Mouse (Mus musculus) gastrocnemius, postnatal 4 days (tissue): ENCODE measurements around the gene Scarb1. TPM values are rescaled to one million over a fixed set of nuclear protein-coding genes. Genes with fewer than 3 reads are reported as not detected.

Source experiments
- DNase-seq, 2 experiments: peaks; one replicate each; pipeline ENCODE4 v3.0.0; 2021 to 2022; ENCODE audit warnings: low spot score in 2 of 2, mixed read lengths in 2 of 2
- total RNA-seq, 2 experiments: library from RNA; stranded (reverse); gene quantifications; 2 replicates each; pipeline ENCODE4 v1.2.3; 2021

The Scarb1 gene
- total RNA-seq, 2 experiments from 2014 or later = 49.4 to 54.6 TPM

GRCm38 (mm10) chr5:125306824-125307223, 34.1 kb downstream of the Scarb1 start:
- DNase-seq = no peak

- no peak for DNase-seq
Observed at GRCm38 (mm10) chr5:125306372-125306771, 34.5 kb downstream of the Scarb1 start.

DNA sequence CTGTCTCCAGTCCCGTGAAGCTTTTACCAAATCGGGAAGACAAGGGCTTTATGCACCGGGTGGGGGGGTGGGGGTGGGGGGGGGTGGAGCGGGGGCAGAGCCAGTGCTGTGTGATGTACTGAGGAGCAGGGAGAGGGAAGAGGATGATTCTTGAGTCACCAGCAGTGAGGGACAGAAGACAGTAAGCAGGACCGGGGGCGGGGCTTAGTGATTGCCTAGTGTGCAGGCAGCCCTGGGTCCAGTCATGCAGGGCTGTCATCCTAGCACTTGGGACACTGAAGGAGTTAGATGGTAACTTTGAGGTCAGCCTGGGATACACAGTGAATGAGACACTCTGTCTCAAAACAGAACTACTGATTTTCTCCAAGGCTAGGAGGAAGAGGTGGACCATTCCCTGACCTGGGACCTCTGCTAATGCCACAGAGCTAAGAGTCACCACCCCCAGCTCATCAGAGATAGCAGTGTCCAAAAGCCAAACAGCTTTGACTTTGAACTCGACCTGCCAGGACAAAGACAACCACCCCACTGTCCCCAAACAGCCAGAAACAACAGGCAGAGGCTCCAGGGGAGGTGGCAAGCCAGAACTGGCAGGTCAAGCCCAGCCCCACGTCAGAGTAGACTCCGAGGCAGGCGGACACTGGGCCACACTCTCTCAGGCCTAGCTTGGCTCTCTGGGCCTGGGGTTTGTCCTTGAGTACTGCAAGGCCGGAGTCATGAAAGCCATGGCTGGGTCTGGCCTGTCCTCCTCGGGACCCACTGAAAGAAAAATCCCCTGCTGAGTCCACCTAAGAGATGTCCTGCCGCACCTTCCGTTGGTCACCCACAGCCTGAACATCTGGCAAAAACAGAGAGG, 35.4 kb downstream of the Scarb1 start:
- no peak for DNase-seq

- DNase-seq = no peak
Observed at GRCm38 (mm10) chr5:125304245-125304856, 36.5 kb downstream of the Scarb1 start.

DNA sequence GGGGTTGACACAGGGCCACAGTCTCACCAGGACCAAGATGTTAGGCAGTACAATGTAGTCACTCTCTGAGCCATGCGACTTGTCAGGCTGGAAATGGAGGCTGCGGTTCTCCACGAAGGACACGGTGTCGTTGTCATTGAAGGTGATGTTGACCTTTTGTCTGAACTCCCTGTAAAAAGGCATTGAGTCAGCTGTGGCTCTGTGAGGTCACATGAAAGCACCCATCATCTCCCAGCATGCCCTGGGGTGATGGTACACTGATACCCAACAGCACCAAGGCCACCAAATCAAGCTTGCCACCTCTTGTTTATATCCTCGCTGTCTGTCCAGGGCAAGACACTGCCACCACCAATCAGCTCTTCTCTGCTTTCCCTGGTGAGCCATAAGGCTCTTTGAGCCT, 37.8 kb downstream of the Scarb1 start:
- no peak for DNase-seq

DNA sequence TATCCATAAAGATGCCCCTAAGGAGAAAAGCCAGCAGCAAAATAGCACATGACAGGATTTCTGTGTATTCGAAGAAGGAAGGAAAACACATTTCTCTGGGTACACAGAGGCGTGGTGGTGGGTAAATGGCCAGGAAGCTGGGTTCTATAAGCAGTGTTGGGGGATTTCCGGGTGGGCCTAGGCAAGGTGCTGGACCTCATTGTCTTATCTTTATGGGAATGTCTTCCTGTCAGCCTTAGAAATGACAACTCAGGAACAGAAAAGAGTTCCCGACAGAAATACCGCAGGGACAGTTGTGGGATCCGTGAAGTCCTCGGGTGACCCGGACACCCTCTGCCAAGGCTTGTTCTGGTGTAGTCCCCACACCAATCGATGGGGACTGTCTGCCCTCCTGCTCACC, 42.7 kb downstream of the Scarb1 start:
- DNase-seq = no peak

GRCm38 (mm10) chr5:125297171-125297570, 43.7 kb downstream of the Scarb1 start:
- no peak for DNase-seq

GRCm38 (mm10) chr5:125292951-125293350, 47.9 kb downstream of the Scarb1 start:
- no peak for DNase-seq

DNA sequence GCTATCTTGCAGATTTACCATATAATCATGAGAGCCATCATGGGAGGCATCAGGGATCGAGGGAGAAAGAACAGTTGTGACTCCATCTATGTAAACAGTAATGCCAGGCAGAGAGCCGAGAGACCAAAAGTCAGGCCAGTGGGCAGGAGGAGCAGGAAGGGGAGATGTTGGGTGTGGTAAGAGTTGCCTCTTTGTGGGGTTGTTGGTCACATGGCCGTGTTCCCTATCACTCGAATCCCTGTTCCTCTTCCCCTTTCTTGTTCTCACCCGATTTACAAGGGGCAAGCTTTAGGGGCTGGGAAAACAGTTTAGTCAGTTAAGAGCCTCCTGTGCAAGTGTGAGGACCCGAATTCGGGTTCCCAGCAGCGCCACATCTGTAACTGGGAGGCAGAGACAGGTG, 49.0 kb downstream of the Scarb1 start:
- no peak for DNase-seq

GRCm38 (mm10) chr5:125291387-125291786, 49.5 kb downstream of the Scarb1 start:
- DNase-seq = no peak

GRCm38 (mm10) chr5:125287053-125287655, 53.7 kb downstream of the Scarb1 start:
- DNase-seq = no peak

DNA sequence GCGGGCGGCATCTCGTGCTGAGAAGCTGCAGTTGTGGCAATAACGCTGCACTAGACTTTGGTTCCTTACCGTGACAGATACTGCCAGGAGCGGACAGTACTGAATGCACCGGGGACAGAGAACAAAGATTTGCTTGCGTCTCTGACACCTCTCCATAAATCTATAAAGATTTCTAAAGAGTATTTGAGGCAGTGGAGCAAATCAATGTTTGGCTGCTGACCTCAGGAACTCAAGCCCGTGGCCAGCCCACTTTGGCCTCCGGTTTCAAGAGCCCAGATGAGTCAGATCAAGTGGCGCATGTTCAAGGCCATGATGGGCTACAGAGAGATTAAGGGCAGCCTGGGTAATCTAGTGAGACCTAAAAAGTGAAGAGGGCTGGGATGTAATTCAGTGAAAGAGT, 54.8 kb downstream of the Scarb1 start:
- DNase-seq = no peak

- peak in 1 of 2 experiments; percentile 54 for DNase-seq
Observed at GRCm38 (mm10) chr5:125283748-125284640, 56.9 kb downstream of the Scarb1 start.

DNA sequence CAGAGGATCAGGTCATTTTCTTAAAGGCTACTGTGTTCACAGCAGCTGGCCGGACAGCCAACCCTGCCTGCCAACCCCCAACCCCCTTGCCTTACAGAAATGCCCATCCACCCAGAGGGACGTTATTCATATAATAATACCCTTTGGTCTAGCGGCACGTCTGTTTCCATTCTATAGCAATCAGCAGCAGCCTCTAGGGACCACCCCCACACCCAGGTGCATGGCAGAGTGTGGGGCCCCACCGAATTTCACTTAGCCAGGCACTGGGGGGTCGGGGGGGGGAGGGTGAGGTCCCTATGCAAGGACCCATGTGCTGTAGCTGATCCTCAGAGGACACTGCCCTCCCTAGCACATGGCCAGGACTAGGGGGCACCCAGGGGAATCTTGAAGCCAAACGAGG, 61.7 kb downstream of the Scarb1 start:
- no peak for DNase-seq

DNA sequence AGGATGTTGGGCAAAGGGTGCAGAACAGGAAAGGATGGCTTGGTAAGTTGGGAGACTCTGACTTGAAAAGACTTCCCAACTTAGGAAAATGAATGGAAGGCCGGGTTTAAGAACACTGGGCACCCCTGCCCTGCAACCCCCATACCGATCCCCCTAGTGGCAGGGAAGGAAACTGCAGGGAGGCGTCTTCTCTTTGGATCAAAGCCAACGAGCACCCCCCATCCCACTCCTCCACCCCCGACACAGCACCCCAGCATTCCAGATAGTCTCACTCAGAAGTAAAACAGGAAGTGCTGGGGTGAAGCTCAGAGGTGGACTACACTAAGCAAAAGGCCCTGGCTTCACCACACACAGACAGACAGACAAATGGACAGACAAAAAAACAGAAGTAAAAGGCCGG, 62.6 kb downstream of the Scarb1 start:
- DNase-seq = no peak

- no peak for DNase-seq
Observed at GRCm38 (mm10) chr5:125277313-125277712, 63.6 kb downstream of the Scarb1 start.

DNA sequence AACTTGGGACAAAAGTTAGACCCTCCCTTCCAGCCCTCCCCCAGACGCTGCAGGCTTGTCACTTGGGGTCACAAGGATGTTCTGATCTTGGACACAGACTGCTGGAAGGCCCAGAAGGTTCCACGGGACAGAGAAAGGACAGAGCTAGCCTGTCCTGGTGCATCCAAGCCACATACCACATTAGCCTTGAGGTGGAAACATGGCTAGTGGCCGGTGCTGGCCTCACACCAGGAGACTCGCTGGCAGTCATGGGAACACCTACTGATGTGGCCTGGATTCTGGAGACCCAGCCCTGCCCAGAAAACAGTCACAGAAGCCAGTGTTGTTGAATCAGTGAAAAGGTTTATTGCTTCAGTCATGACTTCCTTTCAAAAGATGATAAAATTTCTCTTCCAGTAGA, 64.1 kb downstream of the Scarb1 start:
- no peak for DNase-seq

DNA sequence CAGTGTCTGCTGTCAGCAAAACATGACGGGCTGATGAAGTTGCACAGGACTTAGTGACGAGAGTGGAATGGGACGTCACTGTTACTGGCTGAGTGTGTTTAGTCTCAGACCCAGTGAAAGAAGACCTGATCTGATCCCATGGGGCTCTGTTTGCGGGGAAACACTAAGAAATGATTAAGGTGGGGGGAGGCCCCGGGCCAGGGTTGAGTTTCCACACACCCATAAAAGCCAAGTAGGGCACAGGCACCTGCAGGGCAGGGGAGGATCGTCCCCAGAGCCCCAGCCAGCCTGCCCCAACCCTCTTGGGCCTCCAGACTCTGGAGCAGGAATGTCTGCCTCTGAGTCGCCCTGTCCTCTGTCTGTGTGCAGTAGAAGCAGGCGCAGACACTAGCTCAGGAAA, 65.6 kb downstream of the Scarb1 start:
- DNase-seq = no peak

- no peak for DNase-seq
Observed at GRCm38 (mm10) chr5:125274773-125275172, 66.1 kb downstream of the Scarb1 start.

GRCm38 (mm10) chr5:125274182-125274581, 66.7 kb downstream of the Scarb1 start:
- DNase-seq = no peak

GRCm38 (mm10) chr5:125273666-125274109, 67.2 kb downstream of the Scarb1 start:
- peak; percentile 52 to 76 for DNase-seq
